9 mouse cellular contexts compared by ENCODE assay signal in the genomic region with DNA sequence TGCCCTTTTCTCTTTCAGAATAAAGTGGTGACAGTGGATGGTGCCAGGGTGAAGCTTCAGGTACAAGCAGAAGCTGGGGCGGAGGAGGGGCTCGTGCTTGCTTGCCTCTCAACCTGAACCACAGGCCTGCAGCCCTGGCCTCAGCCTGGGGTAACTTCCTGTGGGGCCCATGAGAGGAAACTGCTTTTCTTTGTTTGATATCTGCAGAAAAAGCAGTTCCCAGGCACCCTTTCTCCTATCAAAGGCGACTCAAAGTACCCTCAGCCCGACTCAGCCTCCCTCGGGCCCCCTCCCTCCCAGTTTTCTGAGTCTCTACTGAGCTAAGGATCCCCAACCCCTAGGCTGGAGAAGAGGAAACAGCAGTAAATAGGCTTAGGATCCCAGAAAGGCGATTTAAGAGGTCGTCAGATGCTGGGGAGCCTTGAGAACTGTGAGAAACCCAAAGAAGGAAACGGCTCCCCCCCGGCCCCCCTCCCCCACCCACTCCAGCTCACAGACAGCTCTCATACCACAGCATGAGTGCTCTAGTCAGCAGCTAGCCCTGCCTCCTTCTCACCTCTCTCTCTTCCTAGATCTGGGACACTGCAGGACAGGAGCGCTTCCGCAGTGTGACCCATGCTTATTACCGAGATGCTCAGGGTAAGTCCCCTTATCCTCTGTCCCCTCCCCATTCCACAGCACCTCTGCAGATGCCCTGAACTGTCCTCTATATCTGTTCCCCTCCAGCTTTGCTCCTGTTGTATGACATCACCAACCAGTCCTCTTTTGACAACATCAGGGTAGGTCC. TPM values are rescaled to one million over a fixed set of nuclear protein-coding genes. Genes with fewer than 3 reads are reported as not detected.
DNase-seq lines count a peak whose midpoint lies in the region; ATAC-seq and TF ChIP-seq lines count a peak whose summit lies in the region.
"Had no signal": no experiment of that assay in that cellular context is flagged by ENCODE, and none has a peak within 500 bp of the region (broad histone marks: within the 10 kb centered on the region; RNA-seq: fewer than 3 reads in every experiment).

No protein-coding gene starts in this region.

- no peak overlapping the region for H3K4me3 ChIP-seq in heart, embryonic 12.5 days
- no peak overlapping the region for H3K4me3 ChIP-seq in CH12.LX (replicated peaks in 1 of 3; ENCODE audit: low read depth in 2 of 3, low read length in 2 of 3, poor library complexity in 1 of 3)
- H3K4me3 ChIP-seq in intestine, embryonic 16.5 days (ENCODE audit: low read length) = no peak overlapping the region
- no peak overlapping the region for H3K4me3 ChIP-seq in forebrain, embryonic 12.5 days (replicated peaks)
- H3K4me3 ChIP-seq: myocyte had no signal

- in situ Hi-C loops in CH12.LX (cut with MboI; ENCODE audit: low pct_ligation_motif_present, low pct_unique_long_range_greater_than_20kb, low sequenced_read_pairs) = loop anchor here (5.0 kb wide), 1 partner anchor 76 kb away; no protein-coding TSS in a partner anchor

- 14% methylated on average over 12 of the region's 12 CpGs for WGBS in heart, embryonic 12.5 days
- WGBS in intestine, embryonic 16.5 days = 29% methylated on average over 12 of the region's 12 CpGs
- 32% methylated on average over 12 of the region's 12 CpGs for WGBS in forebrain, embryonic 12.5 days

- dilution Hi-C loops in CH12.LX (cut with MboI; ENCODE audit: extremely low pct_ligation_motif_present, extremely low pct_unique_long_range_greater_than_20kb, low sequenced_read_pairs) = no loop called here

- intact Hi-C loops in heart, postnatal 36 days (cut with DNase I) = no loop called here
- intact Hi-C loops in gastrocnemius, postnatal 36 days (cut with DNase I) = loop anchor here (2.0 kb wide), 1 partner anchor 113 kb away; no protein-coding TSS in a partner anchor

- H3K4me2 ChIP-seq in heart, embryonic 12.5 days = peak overlapping the region; percentile 31
- H3K4me2 ChIP-seq in CH12.LX (ENCODE audit: insufficient read depth, low read depth, poor library complexity, severe bottlenecking) = no peak overlapping the region; the same call in 1 of the 2 replicates
- no peak overlapping the region for H3K4me2 ChIP-seq in intestine, embryonic 16.5 days (ENCODE audit: low read depth, low read length)
- no peak overlapping the region for H3K4me2 ChIP-seq in forebrain, embryonic 12.5 days

- no peak for TF ChIP-seq POLR2A in CH12.LX (IDR thresholded peaks at IDR 0.05; ENCODE audit: low read depth, low read length)

- H3K27ac ChIP-seq in heart, embryonic 12.5 days (ENCODE audit: poor library complexity, severe bottlenecking) = peak overlapping the region; percentile 46
- H3K27ac ChIP-seq in CH12.LX (ENCODE audit: insufficient read depth, low read depth) = no peak overlapping the region
- peak overlapping the region; percentile 62 for H3K27ac ChIP-seq in intestine, embryonic 16.5 days (ENCODE audit: low read length)
- no peak overlapping the region for H3K27ac ChIP-seq in forebrain, embryonic 12.5 days

- 0 out of 2 replicates have a peak, but pooled peaks have one; percentile 11 for ATAC-seq in heart, embryonic 12.5 days (ENCODE audit: insufficient number of reproducible peaks, low FRiP score)
- no peak for ATAC-seq in intestine, embryonic 16.5 days
- no peak for ATAC-seq in forebrain, embryonic 12.5 days (ENCODE audit: low FRiP score)

- no peak for TF ChIP-seq RAD21 in CH12.LX (IDR thresholded peaks at IDR 0.05; ENCODE audit: low read depth, low read length)

- no peaks in the 10 kb centered on the region for H3K9me3 ChIP-seq in heart, embryonic 12.5 days (replicated peaks)
- peaks cover 8% of the 10 kb centered on the region for H3K9me3 ChIP-seq in CH12.LX (replicated peaks; ENCODE audit: low read length)
- H3K9me3 ChIP-seq in intestine, embryonic 16.5 days (ENCODE audit: control insufficient read depth, low read length) = no peaks in the 10 kb centered on the region
- H3K9me3 ChIP-seq in forebrain, embryonic 12.5 days = no peaks in the 10 kb centered on the region

- no peak overlapping the region for H3K9ac ChIP-seq in heart, embryonic 12.5 days
- peak overlapping the region; percentile 21; the same call in 1 of the 2 replicates for H3K9ac ChIP-seq in CH12.LX (ENCODE audit: insufficient read depth, low read depth)
- H3K9ac ChIP-seq in intestine, embryonic 16.5 days (ENCODE audit: low read depth, low read length) = peak overlapping the region; percentile 22; the same call in 1 of the 2 replicates
- H3K9ac ChIP-seq in forebrain, embryonic 12.5 days = no peak overlapping the region

- no peak for TF ChIP-seq CTCF in CH12.LX (conservative IDR thresholded peaks at IDR 0.05 in 1 of 2, IDR thresholded peaks at IDR 0.05 in 1 of 2; ENCODE audit: low read depth in 2 of 2, low read length in 2 of 2)

- no peak for DNase-seq in heart, postnatal 36 days
- peak; percentile 56 for DNase-seq in CH12.LX (ENCODE audit: extremely low read depth)
- peak; percentile 35 to 70 for DNase-seq in spleen, postnatal 10 days (ENCODE audit: low spot score in 2 of 2)
- DNase-seq in ovary, postnatal 10 days (ENCODE audit: low spot score) = no peak
- DNase-seq in gastrocnemius, postnatal 36 days = no peak

- H3K79me2 ChIP-seq in CH12.LX (replicated peaks; ENCODE audit: control insufficient read depth, extremely low read depth, insufficient read depth, poor library complexity, severe bottlenecking) = no peaks in the 10 kb centered on the region

- no peaks in the 10 kb centered on the region for H3K36me3 ChIP-seq in heart, embryonic 12.5 days
- H3K36me3 ChIP-seq in CH12.LX (replicated peaks in 1 of 2; ENCODE audit: control insufficient read depth in 1 of 2, insufficient read depth in 1 of 2, low read length in 1 of 2) = no peaks in the 10 kb centered on the region
- H3K36me3 ChIP-seq in intestine, embryonic 16.5 days (ENCODE audit: control insufficient read depth, insufficient read depth, low read length) = no peaks in the 10 kb centered on the region
- no peaks in the 10 kb centered on the region for H3K36me3 ChIP-seq in forebrain, embryonic 12.5 days (replicated peaks)

- peaks cover 41% of the 10 kb centered on the region for H3K4me1 ChIP-seq in heart, embryonic 12.5 days (replicated peaks)
- peaks cover 26 to 66% of the 10 kb centered on the region in 2 experiments for H3K4me1 ChIP-seq in CH12.LX (ENCODE audit: control insufficient read depth in 1 of 2, insufficient read depth in 2 of 2)
- peaks cover 37% of the 10 kb centered on the region for H3K4me1 ChIP-seq in intestine, embryonic 16.5 days (ENCODE audit: control insufficient read depth, insufficient read depth, low read length)
- H3K4me1 ChIP-seq in forebrain, embryonic 12.5 days = peaks cover 28% of the 10 kb centered on the region

- TF ChIP-seq EP300 in CH12.LX (IDR thresholded peaks at IDR 0.05; ENCODE audit: low read length) = no peak

- peaks cover 33% of the 10 kb centered on the region for H3K27me3 ChIP-seq in heart, embryonic 12.5 days (replicated peaks)
- H3K27me3 ChIP-seq in CH12.LX (replicated peaks) = peaks cover 13% of the 10 kb centered on the region
- H3K27me3 ChIP-seq in intestine, embryonic 16.5 days (replicated peaks; ENCODE audit: control insufficient read depth, insufficient read depth, low read length) = no peaks in the 10 kb centered on the region
- H3K27me3 ChIP-seq in forebrain, embryonic 12.5 days = peaks cover 73% of the 10 kb centered on the region

TF ChIP-seq in CH12.LX, 34 proteins besides CTCF, POLR2A, EP300 and RAD21 (continues in another document):
- TF ChIP-seq ZNF384 (IDR thresholded peaks at IDR 0.05; ENCODE audit: low read depth, low read length) (no peak), CHD1 (IDR thresholded peaks at IDR 0.05; ENCODE audit: low read depth, low read length) (no peak), CHD2 (IDR thresholded peaks at IDR 0.05; ENCODE audit: low read length) (no peak), ZKSCAN1 (IDR thresholded peaks at IDR 0.05; ENCODE audit: borderline replicate concordance, low read depth, low read length) (no peak)

RNA-seq across cellular contexts. Expression of a gene that starts 5.0 kb away (rescaled TPM):
- 21.0 and 22.2 TPM in 2 replicates for polyA plus RNA-seq in heart, embryonic 12.5 days (2016; fragmentation: Nextera tagmentation; extraction: Ambion mirVana)
- total RNA-seq in heart, postnatal 36 days (2021) = 10 to 100 TPM in 1 of 2 experiments, 1 to 10 TPM in 1; 9.9 to 10.5 TPM
- 69.0 and 70.1 TPM in 2 replicates for total RNA-seq in CH12.LX (2012; rRNA removed)
- total RNA-seq in CH12.LX (2014; rRNA removed) = 43.5 and 51.9 TPM in 2 replicates
- polyA plus RNA-seq in CH12.LX (2012; ENCODE audit: insufficient read length, low read depth) = 63.7 and 64.6 TPM in 2 replicates
- 380 and 424 TPM in 2 replicates for polyA plus RNA-seq in intestine, embryonic 16.5 days (2015; fragmentation: Nextera tagmentation; extraction: Ambion mirVana)
- 31.3 and 32.2 TPM in 2 replicates for polyA plus RNA-seq in forebrain, embryonic 12.5 days (2016; fragmentation: Nextera tagmentation; extraction: Ambion mirVana)
- total RNA-seq in gastrocnemius, postnatal 36 days (2021) = 1 to 10 TPM; 2.3 to 3.1 TPM

RNA-seq across cellular contexts. Expression of a gene that starts 24.3 kb away (rescaled TPM):
- polyA plus RNA-seq in heart, embryonic 12.5 days (2016; fragmentation: Nextera tagmentation; extraction: Ambion mirVana) = 0.09 and 0.10 TPM in 2 replicates
- under 1 TPM; 0.08 to 0.33 TPM for total RNA-seq in heart, postnatal 36 days (2021)
- total RNA-seq in CH12.LX (2012; rRNA removed) = 35.3 and 36.1 TPM in 2 replicates
- 13.5 and 15.5 TPM in 2 replicates for total RNA-seq in CH12.LX (2014; rRNA removed)
- polyA plus RNA-seq in CH12.LX (2012; ENCODE audit: insufficient read length, low read depth) = 36.9 and 38.9 TPM in 2 replicates
- polyA plus RNA-seq in intestine, embryonic 16.5 days (2015; fragmentation: Nextera tagmentation; extraction: Ambion mirVana) = 1.2 and 1.6 TPM in 2 replicates
- 0.19 TPM in 1 of 2 replicates, not detected in the other for polyA plus RNA-seq in forebrain, embryonic 12.5 days (2016; fragmentation: Nextera tagmentation; extraction: Ambion mirVana)
- not detected for total RNA-seq in gastrocnemius, postnatal 36 days (2021)
- polyA plus RNA-seq: myocyte had no signal

RNA-seq across cellular contexts. Expression of a gene that starts 29.2 kb away (rescaled TPM):
- 8.4 TPM in 2 replicates for polyA plus RNA-seq in heart, embryonic 12.5 days (2016; fragmentation: Nextera tagmentation; extraction: Ambion mirVana)
- 10 to 100 TPM; 10.4 to 12.5 TPM for total RNA-seq in heart, postnatal 36 days (2021)
- total RNA-seq in CH12.LX (2012; rRNA removed) (15.7 and 16.1 TPM in 2 replicates), CH12.LX (2014; rRNA removed) (1.6 and 3.5 TPM in 2 replicates)
- polyA plus RNA-seq in CH12.LX (2012; ENCODE audit: insufficient read length, low read depth) = 10.3 and 10.8 TPM in 2 replicates
- 11.6 and 13.2 TPM in 2 replicates for polyA plus RNA-seq in intestine, embryonic 16.5 days (2015; fragmentation: Nextera tagmentation; extraction: Ambion mirVana)
- 7.9 and 8.4 TPM in 2 replicates for polyA plus RNA-seq in forebrain, embryonic 12.5 days (2016; fragmentation: Nextera tagmentation; extraction: Ambion mirVana)
- 1 to 10 TPM; 4.5 to 6.0 TPM for total RNA-seq in gastrocnemius, postnatal 36 days (2021)

RNA-seq across cellular contexts. Expression of a gene that starts 29.5 kb away (rescaled TPM):
- polyA plus RNA-seq in heart, embryonic 12.5 days (2016; fragmentation: Nextera tagmentation; extraction: Ambion mirVana) = 13.1 and 13.3 TPM in 2 replicates
- total RNA-seq in heart, postnatal 36 days (2021) = 10 to 100 TPM; 19.8 to 28.0 TPM
- total RNA-seq in CH12.LX (2012; rRNA removed) = 51.7 and 74.0 TPM in 2 replicates
- 20.7 and 30.6 TPM in 2 replicates for total RNA-seq in CH12.LX (2014; rRNA removed)
- 24.1 and 34.0 TPM in 2 replicates for polyA plus RNA-seq in CH12.LX (2012; ENCODE audit: insufficient read length, low read depth)
- 24.9 and 26.5 TPM in 2 replicates for polyA plus RNA-seq in intestine, embryonic 16.5 days (2015; fragmentation: Nextera tagmentation; extraction: Ambion mirVana)
- 16.0 and 16.6 TPM in 2 replicates for polyA plus RNA-seq in forebrain, embryonic 12.5 days (2016; fragmentation: Nextera tagmentation; extraction: Ambion mirVana)
- 10 to 100 TPM; 10.6 to 12.9 TPM for total RNA-seq in gastrocnemius, postnatal 36 days (2021)

Comparison
In these comparisons a context has a peak if more than half of its experiments do, and no peak if none do; other contexts are left out.
1. H3K27ac ChIP-seq: peak in heart, embryonic 12.5 days (single experiment) and intestine, embryonic 16.5 days (single experiment); none in CH12.LX (single experiment) and forebrain, embryonic 12.5 days (single experiment).
2. H3K9ac ChIP-seq: peak in CH12.LX (single experiment) and intestine, embryonic 16.5 days (single experiment); none in heart, embryonic 12.5 days (single experiment) and forebrain, embryonic 12.5 days (single experiment).
3. DNase-seq: peak in CH12.LX (single experiment) and spleen, postnatal 10 days (2 of 2); none in heart, postnatal 36 days (0 of 2), ovary, postnatal 10 days (single experiment) and gastrocnemius, postnatal 36 days (0 of 2).
4. RNA of a gene that starts 24.3 kb away (polyA plus RNA-seq): 36.9 to 38.9 TPM in CH12.LX; 1.2 to 1.6 TPM in intestine, embryonic 16.5 days, 0.19 TPM in forebrain, embryonic 12.5 days and 0.09 to 0.10 TPM in heart, embryonic 12.5 days; every median in the first group is over 10 times any median in the second.